Mouse (Mus musculus) heart, embryonic 14.5 days (tissue): ENCODE measurements around the gene Crip2. TPM values are rescaled to one million over a fixed set of nuclear protein-coding genes. Genes with fewer than 3 reads are reported as not detected.

Experiments
- ATAC-seq: fragments of 200-750 bp; cut with Nextera tagmentation; 2 replicates; pipeline ENCODE4 v1.8.0; 2017; ENCODE audit warnings: low read depth, moderate TSS enrichment; ENCODE audit not compliant: insufficient number of reproducible peaks, insufficient read depth, low FRiP score
- H3K27ac ChIP-seq, 2 experiments: fragments of 200-500 bp in 1 of 2; fragments of 300-500 bp in 1 of 2; sonication (generic) in 1 of 2; replicated peaks in 1 of 2; 2 replicates each; pipeline ENCODE4 v1.5.1; 2012 to 2014; ENCODE audit warnings: low read depth in 2 of 2, low read length in 2 of 2, control low read depth in 1 of 2, mild to moderate bottlenecking in 1 of 2, mixed read lengths in 1 of 2; ENCODE audit not compliant: control insufficient read depth in 1 of 2, insufficient read depth in 1 of 2
- H3K27me3 ChIP-seq: fragments of 300-500 bp; sonication (generic); 2 replicates; pipeline ENCODE4 v1.6.1; 2014; ENCODE audit warnings: mild to moderate bottlenecking, low read length, control low read depth; ENCODE audit not compliant: control insufficient read depth, insufficient read depth
- H3K36me3 ChIP-seq: fragments of 300-500 bp; sonication (generic); 2 replicates; pipeline ENCODE4 v1.6.1; 2014; ENCODE audit warnings: mild to moderate bottlenecking, control low read depth, low read length, mixed read lengths; ENCODE audit not compliant: control insufficient read depth, insufficient read depth
- H3K4me1 ChIP-seq, 2 experiments: fragments of 200-500 bp in 1 of 2; fragments of 300-500 bp in 1 of 2; sonication (generic) in 1 of 2; 2 replicates each; pipeline ENCODE4 v1.6.1; 2012 to 2014; ENCODE audit warnings: low read length in 2 of 2, control low read depth in 1 of 2, mixed read lengths in 1 of 2; ENCODE audit not compliant: control insufficient read depth in 2 of 2, insufficient read depth in 2 of 2
- H3K4me2 ChIP-seq: fragments of 300-500 bp; sonication (generic); 2 replicates; pipeline ENCODE4 v1.6.1; 2014; ENCODE audit warnings: mild to moderate bottlenecking, low read length
- H3K4me3 ChIP-seq, 2 experiments: fragments of 200-500 bp in 1 of 2; fragments of 300-500 bp in 1 of 2; sonication (generic) in 1 of 2; 2 replicates each; pipeline ENCODE4 v1.5.1; 2012 to 2014; ENCODE audit warnings: low read length in 2 of 2, mild to moderate bottlenecking in 2 of 2, control low read depth in 1 of 2, low read depth in 1 of 2, moderate library complexity in 1 of 2; ENCODE audit not compliant: control insufficient read depth in 1 of 2, insufficient read depth in 1 of 2
- H3K9ac ChIP-seq: fragments of 300-500 bp; sonication (generic); 2 replicates; pipeline ENCODE4 v1.6.1; 2014; ENCODE audit warnings: mild to moderate bottlenecking, low read length
- H3K9me3 ChIP-seq: fragments of 300-500 bp; sonication (generic); 2 replicates; pipeline ENCODE4 v1.6.1; 2016; ENCODE audit warnings: low read length, control low read depth; ENCODE audit not compliant: control insufficient read depth
- WGBS: fragments of 180-500 bp; shearing (Covaris S2); extraction: QIAGEN DNeasy Blood & Tissue Kit; methylation state at CpG from one replicate; pipeline ENCODE4 v1.1.7; 2014; 5-methylcytosine and 5-hydroxymethylcytosine counted together
- polyA plus RNA-seq: library from polyadenylated mRNA; unstranded; fragments of >200 nt; fragmentation: Nextera tagmentation; extraction: Ambion mirVana; gene quantifications from 2 replicates; pipeline ENCODE4 v1.2.1, GENCODE M21; 2014

Gene Crip2
- polyA plus RNA-seq, 1 experiment from 2014 or later, result 1,706 TPM

GRCm38 (mm10) chr12:113133260-113133659 lies 6.8 kb upstream of the Crip2 start:
- peak overlapping the region; percentile 52 for H3K9ac ChIP-seq
- peak overlapping the region; percentile 94 to 97 for H3K27ac ChIP-seq
- H3K27me3 ChIP-seq, result no peaks in the 10 kb centered on the region
- no peak for ATAC-seq
- H3K9me3 ChIP-seq, result no peaks in the 10 kb centered on the region
- peaks cover 88% of the 10 kb centered on the region for H3K36me3 ChIP-seq
- WGBS, result 62% methylated on average over 9 of the region's 9 CpGs
- H3K4me3 ChIP-seq, result no peak overlapping the region
- peak overlapping the region; percentile 38 for H3K4me2 ChIP-seq
- H3K4me1 ChIP-seq, result peaks cover 60 to 65% of the 10 kb centered on the region in 2 experiments

- no peaks in the 10 kb centered on the region for H3K9me3 ChIP-seq
- peaks cover 65 to 71% of the 10 kb centered on the region in 2 experiments for H3K4me1 ChIP-seq
- WGBS, result 41% methylated on average over 5 of the region's 5 CpGs
- ATAC-seq, result no peak
- peak overlapping the region; percentile 94 to 97 for H3K27ac ChIP-seq
- H3K27me3 ChIP-seq, result no peaks in the 10 kb centered on the region
- H3K4me2 ChIP-seq, result peak overlapping the region; percentile 38; the same call in 1 of the 2 replicates
- H3K9ac ChIP-seq, result peak overlapping the region; percentile 52
- H3K36me3 ChIP-seq, result peaks cover 88% of the 10 kb centered on the region
- H3K4me3 ChIP-seq, result no peak overlapping the region
These were observed 6.1 kb upstream of the Crip2 start for GRCm38 (mm10) chr12:113133861-113134403.

GRCm38 (mm10) chr12:113134502-113134901 lies 5.5 kb upstream of the Crip2 start:
- H3K27ac ChIP-seq, result peak overlapping the region in 1 of 2 experiments; percentile 97; a peak in 2 of 4 replicates
- no peaks in the 10 kb centered on the region for H3K27me3 ChIP-seq
- 60% methylated on average over 4 of the region's 4 CpGs for WGBS
- H3K4me1 ChIP-seq, result peaks cover 71 to 77% of the 10 kb centered on the region in 2 experiments
- no peaks in the 10 kb centered on the region for H3K9me3 ChIP-seq
- H3K4me2 ChIP-seq, result no peak overlapping the region
- no peak for ATAC-seq
- peaks cover 82% of the 10 kb centered on the region for H3K36me3 ChIP-seq
- peak overlapping the region; percentile 47; the same call in 1 of the 2 replicates for H3K9ac ChIP-seq
- no peak overlapping the region for H3K4me3 ChIP-seq

- H3K9me3 ChIP-seq, result no peaks in the 10 kb centered on the region
- no peak overlapping the region for H3K4me3 ChIP-seq
- H3K27me3 ChIP-seq, result no peaks in the 10 kb centered on the region
- ATAC-seq, result no peak
- peaks cover 73% of the 10 kb centered on the region for H3K36me3 ChIP-seq
- no peak overlapping the region; a peak in 1 of 4 replicates for H3K27ac ChIP-seq
- H3K4me1 ChIP-seq, result peaks cover 74 to 81% of the 10 kb centered on the region in 2 experiments
- WGBS, result 76% methylated on average over 7 of the region's 7 CpGs
- peak overlapping the region; percentile 47 for H3K9ac ChIP-seq
- H3K4me2 ChIP-seq, result no peak overlapping the region
These were observed 4.6 kb upstream of the Crip2 start for GRCm38 (mm10) chr12:113135401-113135800.

GRCm38 (mm10) chr12:113136492-113137020 lies 3.5 kb upstream of the Crip2 start:
- Histone ChIP-seq H3K4me2 (0 out of 2 replicates have a peak overlapping the region, but pooled peaks have one; percentile 2), H3K4me3 (no peak overlapping the region), H3K9ac (peak overlapping the region; percentile 71; the same call in 1 of the 2 replicates), H3K36me3 (peaks cover 66% of the 10 kb centered on the region), H3K27me3 (no peaks in the 10 kb centered on the region), H3K4me1 (peaks cover 73 to 79% of the 10 kb centered on the region in 2 experiments), H3K27ac (peak overlapping the region; percentile 91 to 99; a peak in 3 of 4 replicates), H3K9me3 (no peaks in the 10 kb centered on the region)
- WGBS, result 55% methylated on average over 17 of the region's 17 CpGs
- ATAC-seq, result no peak

GRCm38 (mm10) chr12:113137260-113138213 lies 2.5 kb upstream of the Crip2 start:
- ATAC-seq, result peak; percentile 17
- Histone ChIP-seq H3K4me3 (no peak overlapping the region), H3K4me1 (peaks cover 67 to 70% of the 10 kb centered on the region in 2 experiments), H3K9ac (peak overlapping the region; percentile 99), H3K36me3 (peaks cover 63% of the 10 kb centered on the region), H3K27me3 (no peaks in the 10 kb centered on the region), H3K9me3 (no peaks in the 10 kb centered on the region), H3K4me2 (peak overlapping the region; percentile 96), H3K27ac (peak overlapping the region; percentile 91 to 99)
- WGBS, result 33% methylated on average over 18 of the region's 18 CpGs

GRCm38 (mm10) chr12:113138291-113138690 lies 1.7 kb upstream of the Crip2 start:
- H3K4me1 ChIP-seq, result peaks cover 66 to 71% of the 10 kb centered on the region in 2 experiments
- no peaks in the 10 kb centered on the region for H3K27me3 ChIP-seq
- ATAC-seq, result no peak
- peak overlapping the region; percentile 99 for H3K9ac ChIP-seq
- H3K4me2 ChIP-seq, result peak overlapping the region; percentile 96
- H3K4me3 ChIP-seq, result no peak overlapping the region
- peak overlapping the region; percentile 86 to 99 for H3K27ac ChIP-seq
- no peaks in the 10 kb centered on the region for H3K9me3 ChIP-seq
- 33% methylated on average over 6 of the region's 6 CpGs for WGBS
- H3K36me3 ChIP-seq, result peaks cover 66% of the 10 kb centered on the region
